Mouse (Mus musculus): Measurements from ENCODE around the gene Pak1. TPM values are rescaled to one million over a fixed set of nuclear protein-coding genes. Genes with fewer than 3 reads are reported as not detected.

The Pak1 gene
- total and polyA plus RNA-seq, 3 experiments, result 2.8 to 6.7 TPM; not detected in 1

GRCm38 (mm10) chr7:97765181-97765962 is 23.0 kb upstream of the Pak1 start (continued):
- TF ChIP-seq ZKSCAN1 (IDR thresholded peaks at IDR 0.05; ENCODE audit: low read depth, low read length) (no peak; the same call in 1 of the 2 replicates), GABPA (IDR thresholded peaks at IDR 0.05; ENCODE audit: low read depth, low read length) (no peak), POLR2AphosphoS5 (IDR thresholded peaks at IDR 0.05; ENCODE audit: borderline replicate concordance, low read depth, low read length) (no peak), MAX (IDR thresholded peaks at IDR 0.05; ENCODE audit: low read length) (peak; percentile 68; the same call in 1 of the 2 replicates), NRF1 (IDR thresholded peaks at IDR 0.05; ENCODE audit: insufficient read depth, low read depth, low read length, poor library complexity, severe bottlenecking) (no peak), EP300 (IDR thresholded peaks at IDR 0.05; ENCODE audit: low read depth in 1 of 2, low read length in 2 of 2) (peak; percentile 41 to 72; a peak in 3 of 4 replicates), GATA1 (IDR thresholded peaks at IDR 0.05; ENCODE audit: low read depth, low read length) (peak; percentile 17; the same call in 1 of the 2 replicates), CHD2 (IDR thresholded peaks at IDR 0.05; ENCODE audit: low read length) (no peak), RCOR1 (IDR thresholded peaks at IDR 0.05; ENCODE audit: low read depth, low read length) (0 out of 2 replicates have a peak, but pooled peaks have one; percentile 33), E2F4 (IDR thresholded peaks at IDR 0.05; ENCODE audit: borderline replicate concordance, low read depth, low read length) (no peak), MAZ (IDR thresholded peaks at IDR 0.05; ENCODE audit: low read depth, low read length) (0 out of 2 replicates have a peak, but pooled peaks have one; percentile 29), TCF12 (IDR thresholded peaks at IDR 0.05; ENCODE audit: low read depth, low read length) (no peak), RAD21 (IDR thresholded peaks at IDR 0.05; ENCODE audit: low read depth, low read length) (no peak), ZNF384 (IDR thresholded peaks at IDR 0.05; ENCODE audit: low read depth, low read length) (no peak), USF1 (IDR thresholded peaks at IDR 0.05; ENCODE audit: low read depth, low read length) (peak; percentile 79), ZC3H11A (IDR thresholded peaks at IDR 0.05; ENCODE audit: low read depth, low read length) (no peak), MYC (IDR thresholded peaks at IDR 0.05; ENCODE audit: low read depth, low read length) (0 out of 2 replicates have a peak, but pooled peaks have one; percentile 20), POLR2AphosphoS2 (IDR thresholded peaks at IDR 0.05; ENCODE audit: low read length) (no peak), MEF2A (IDR thresholded peaks at IDR 0.05; ENCODE audit: extremely low read depth, insufficient replicate concordance, low read depth, low read length, poor library complexity, severe bottlenecking) (no peak)

- Histone ChIP-seq H3K27me3 (ENCODE audit: control insufficient read depth in 1 of 2, insufficient read depth in 2 of 2, low read length in 2 of 2) (no peaks in the 10 kb centered on the region), H3K4me1 (ENCODE audit: control insufficient read depth in 1 of 2, insufficient read depth in 2 of 2, low read length in 2 of 2) (peaks cover 0 to 30% of the 10 kb centered on the region in 2 experiments; a peak in 2 of 4 replicates), H3K9me3 (replicated peaks; ENCODE audit: insufficient read depth, low read length) (no peaks in the 10 kb centered on the region), H3K79me2 (ENCODE audit: control insufficient read depth, insufficient read depth, low read length, poor library complexity) (no peaks in the 10 kb centered on the region), H3K36me3 (ENCODE audit: control insufficient read depth in 1 of 2, insufficient read depth in 2 of 2, low read length in 2 of 2) (peaks cover 0 to 7% of the 10 kb centered on the region in 2 experiments; a peak in 2 of 4 replicates), H3K27ac (ENCODE audit: control insufficient read depth, low read depth, low read length) (peak overlapping the region; percentile 68), H3K9ac (ENCODE audit: control insufficient read depth, low read depth, low read length, poor library complexity, severe bottlenecking) (no peak overlapping the region; the same call in 1 of the 2 replicates), H3K4me3 (ENCODE audit: control insufficient read depth in 1 of 2, insufficient read depth in 1 of 2, low read depth in 2 of 2, low read length in 2 of 2) (peak overlapping the region in 1 of 2 experiments; percentile 41; a peak in 2 of 4 replicates)
- TF ChIP-seq NELFE (IDR thresholded peaks at IDR 0.05; ENCODE audit: low read depth, low read length) (peak; percentile 4; the same call in 1 of the 2 replicates), HCFC1 (IDR thresholded peaks at IDR 0.05; ENCODE audit: low read depth, low read length) (no peak), ZMIZ1 (IDR thresholded peaks at IDR 0.05; ENCODE audit: low read depth, low read length) (no peak), MAFK (IDR thresholded peaks at IDR 0.05; ENCODE audit: borderline replicate concordance, low read depth, low read length) (no peak), KAT2A (conservative IDR thresholded peaks at IDR 0.05; ENCODE audit: low read depth, low read length) (no peak), POLR2AphosphoS5 (IDR thresholded peaks at IDR 0.05; ENCODE audit: borderline replicate concordance, low read depth, low read length) (no peak), RAD21 (IDR thresholded peaks at IDR 0.05; ENCODE audit: low read depth, low read length) (no peak), ZNF384 (IDR thresholded peaks at IDR 0.05; ENCODE audit: low read depth, low read length) (0 out of 2 replicates have a peak, but pooled peaks have one; percentile 7), MYC (IDR thresholded peaks at IDR 0.05; ENCODE audit: low read depth, low read length) (0 out of 2 replicates have a peak, but pooled peaks have one; percentile 10), MEF2A (IDR thresholded peaks at IDR 0.05; ENCODE audit: extremely low read depth, insufficient replicate concordance, low read depth, low read length, poor library complexity, severe bottlenecking) (no peak), POLR2A (IDR thresholded peaks at IDR 0.05; ENCODE audit: control insufficient read depth in 1 of 2, insufficient read depth in 1 of 2, low read depth in 1 of 2, low read length in 2 of 2, poor library complexity in 1 of 2) (no peak), CHD2 (IDR thresholded peaks at IDR 0.05; ENCODE audit: low read length) (no peak), EP300 (IDR thresholded peaks at IDR 0.05; ENCODE audit: low read depth in 1 of 2, low read length in 2 of 2) (no peak), BHLHE40 (IDR thresholded peaks at IDR 0.05; ENCODE audit: borderline replicate concordance, low read depth, low read length) (no peak), CHD1 (IDR thresholded peaks at IDR 0.05; ENCODE audit: low read depth, low read length) (no peak), ETS1 (IDR thresholded peaks at IDR 0.05; ENCODE audit: low read depth, low read length) (no peak), SIN3A (IDR thresholded peaks at IDR 0.05; ENCODE audit: low read length) (0 out of 2 replicates have a peak, but pooled peaks have one; percentile 10), USF1 (IDR thresholded peaks at IDR 0.05; ENCODE audit: low read depth, low read length) (no peak), GATA1 (IDR thresholded peaks at IDR 0.05; ENCODE audit: low read depth, low read length) (no peak)
- no peak for DNase-seq (ENCODE audit: low read depth, low spot score)
Measured at GRCm38 (mm10) chr7:97765963-97766347, 22.4 kb upstream of the Pak1 start.
